Comparison of ENCODE assay signal across 23 mouse cellular contexts in the genomic region with DNA sequence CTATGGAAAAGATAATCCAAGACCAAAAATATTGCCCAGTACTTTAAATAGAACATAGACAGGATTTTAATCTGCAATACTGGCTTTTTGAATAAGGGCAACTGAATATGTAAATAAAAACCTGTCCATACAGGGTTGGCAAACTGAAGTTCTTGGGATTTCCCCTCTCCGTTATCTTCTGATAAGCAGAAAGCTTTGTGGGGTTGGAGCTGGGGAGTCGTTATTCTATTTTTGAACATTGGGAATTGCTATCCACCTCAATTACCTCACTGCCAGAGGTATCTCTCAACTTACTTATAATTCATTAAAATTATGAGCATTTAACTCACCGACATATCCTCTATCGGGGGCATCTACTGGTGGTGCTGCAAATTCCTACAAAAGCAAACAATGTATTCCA. TPM values are rescaled to one million over a fixed set of nuclear protein-coding genes. Genes with fewer than 3 reads are reported as not detected.
"Had no signal": no experiment of that assay in that cellular context is flagged by ENCODE, and none has a peak within 500 bp of the region (broad histone marks: within the 10 kb centered on the region; RNA-seq: fewer than 3 reads in every experiment).

No protein-coding gene starts in this region.

- H3K27me3 ChIP-seq: lung, embryonic 15.5 days; megakaryocyte, embryonic 14.5 days; midbrain, embryonic 13.5 days; neural tube, embryonic 13.5 days; neural tube, embryonic 15.5 days had no signal

- H3K27ac ChIP-seq: lung, embryonic 15.5 days; macrophage; midbrain, embryonic 13.5 days; neural tube, embryonic 13.5 days; neural tube, embryonic 15.5 days had no signal

- DNase-seq: lung, adult 2 months; lung, postnatal 14 days; lung, postnatal 36 days; retina, postnatal 1 day; right cerebral cortex, adult 18-20 months; right cerebral cortex, postnatal 25 days; right cerebral cortex, postnatal 4 days; spleen, adult 18-20 months; thymus, adult 18-20 months; thymus, postnatal 14 days; thymus, postnatal 36 days had no signal

- H3K4me2 ChIP-seq: lung, embryonic 15.5 days; midbrain, embryonic 11.5 days; midbrain, embryonic 13.5 days; neural tube, embryonic 13.5 days; neural tube, embryonic 15.5 days had no signal

- H3K9ac ChIP-seq: lung, embryonic 15.5 days; midbrain, embryonic 13.5 days; neural tube, embryonic 13.5 days; neural tube, embryonic 15.5 days had no signal

- ATAC-seq: lung, postnatal 0 days; midbrain, embryonic 13.5 days; midbrain, embryonic 16.5 days had no signal

- H3K9me3 ChIP-seq: lung, embryonic 15.5 days; megakaryocyte, embryonic 14.5 days; midbrain, embryonic 13.5 days; neural tube, embryonic 13.5 days; neural tube, embryonic 15.5 days had no signal

- H3K4me3 ChIP-seq: lung, embryonic 15.5 days; midbrain, embryonic 13.5 days; myocyte; neural tube, embryonic 13.5 days; neural tube, embryonic 15.5 days had no signal

RNA-seq across cellular contexts. Expression of a gene that starts 18.2 kb away (rescaled TPM):
- total RNA-seq: megakaryocyte progenitor cell, adult 5-6 weeks had no signal
- polyA plus RNA-seq: lung, adult 2 months; lung, postnatal 0 days; macrophage; myocyte; small intestine, adult 2 months had no signal

RNA-seq across cellular contexts. Expression of a gene that starts 23.0 kb away (rescaled TPM):
- total RNA-seq: megakaryocyte progenitor cell, adult 5-6 weeks had no signal
- polyA plus RNA-seq: macrophage had no signal
